Mouse (Mus musculus): Measurements from ENCODE around the gene Trip13. TPM values are rescaled to one million over a fixed set of nuclear protein-coding genes. Genes with fewer than 3 reads are reported as not detected.

Gene Trip13
- polyA plus RNA-seq (2012; rRNA removed) = 16.1 and 20.6 TPM in 2 replicates
- polyA plus RNA-seq (2014; fragmentation: Nextera tagmentation; extraction: Ambion mirVana) = 36.0 and 37.3 TPM in 2 replicates

- WGBS = under 1% methylated on average over 72 of the region's 82 CpGs
- H3K27ac ChIP-seq (replicated peaks; ENCODE audit: low read depth, low read length) = peak within 1 kb of the TSS; percentile 75
- peak within 1 kb of the TSS; percentile 68 for H3K4me3 ChIP-seq (replicated peaks; ENCODE audit: low read length)
- H3K9ac ChIP-seq (ENCODE audit: low read depth, low read length, severe bottlenecking) = peak within 1 kb of the TSS; percentile 63
- peak within 1 kb of the TSS; percentile 64 for H3K4me2 ChIP-seq (replicated peaks; ENCODE audit: low read depth, low read length, severe bottlenecking)
- ATAC-seq (ENCODE audit: low FRiP score, low read depth) = peak; percentile 98
- H3K9me3 ChIP-seq (ENCODE audit: control insufficient read depth, low read length) = no peaks in the 10 kb centered on the region
- H3K27me3 ChIP-seq (ENCODE audit: control insufficient read depth, insufficient read depth, low read length) = no peaks in the 10 kb centered on the region
- peaks cover 5% of the 10 kb centered on the region for H3K4me1 ChIP-seq (ENCODE audit: control insufficient read depth, insufficient read depth, low read length)
- no peak for TF ChIP-seq POLR2A (IDR thresholded peaks at IDR 0.05; ENCODE audit: borderline replicate concordance, extremely low read depth, insufficient read depth, insufficient read length)
- peaks cover 34% of the 10 kb centered on the region for H3K36me3 ChIP-seq (ENCODE audit: control insufficient read depth, insufficient read depth, low read length)
- peak; percentile 86 for DNase-seq (ENCODE audit: low spot score)
Measured at GRCm38 (mm10) chr13:73937321-73938176, at the start of gene Trip13, which contains the start of gene Brd9. Gene Trip13, minus strand, starts transcription at chr13:73937784. Gene Brd9, plus strand, starts transcription at chr13:73937811.

GRCm38 (mm10) chr13:73976935-73977334 is 39.4 kb upstream of the Trip13 start:
- 87% methylated on average over 5 of the region's 5 CpGs for WGBS
- H3K36me3 ChIP-seq (ENCODE audit: control insufficient read depth, insufficient read depth, low read length) = no peaks in the 10 kb centered on the region

GRCm38 (mm10) chr13:73974523-73974922 is 36.9 kb upstream of the Trip13 start:
- TF ChIP-seq POLR2A (IDR thresholded peaks at IDR 0.05; ENCODE audit: borderline replicate concordance, extremely low read depth, insufficient read depth, insufficient read length) = no peak
- Histone ChIP-seq H3K4me1 (ENCODE audit: control insufficient read depth, insufficient read depth, low read length) (no peaks in the 10 kb centered on the region), H3K4me3 (replicated peaks; ENCODE audit: low read length) (no peak overlapping the region), H3K9me3 (ENCODE audit: control insufficient read depth, low read length) (no peaks in the 10 kb centered on the region), H3K27ac (replicated peaks; ENCODE audit: low read depth, low read length) (no peak overlapping the region), H3K9ac (ENCODE audit: low read depth, low read length, severe bottlenecking) (no peak overlapping the region), H3K36me3 (ENCODE audit: control insufficient read depth, insufficient read depth, low read length) (no peaks in the 10 kb centered on the region), H3K27me3 (ENCODE audit: control insufficient read depth, insufficient read depth, low read length) (no peaks in the 10 kb centered on the region), H3K4me2 (replicated peaks; ENCODE audit: low read depth, low read length, severe bottlenecking) (no peak overlapping the region)
- ATAC-seq (ENCODE audit: low FRiP score, low read depth) (no peak), DNase-seq (ENCODE audit: low spot score) (no peak)
- WGBS = 83% methylated on average over 3 of the region's 3 CpGs

More at GRCm38 (mm10) chr13:73976935-73977334, 39.4 kb upstream of the Trip13 start:
- Histone ChIP-seq H3K27ac (replicated peaks; ENCODE audit: low read depth, low read length) (no peak overlapping the region), H3K4me1 (ENCODE audit: control insufficient read depth, insufficient read depth, low read length) (no peaks in the 10 kb centered on the region), H3K4me3 (replicated peaks; ENCODE audit: low read length) (no peak overlapping the region), H3K9me3 (ENCODE audit: control insufficient read depth, low read length) (no peaks in the 10 kb centered on the region), H3K4me2 (replicated peaks; ENCODE audit: low read depth, low read length, severe bottlenecking) (no peak overlapping the region), H3K27me3 (ENCODE audit: control insufficient read depth, insufficient read depth, low read length) (no peaks in the 10 kb centered on the region), H3K9ac (ENCODE audit: low read depth, low read length, severe bottlenecking) (no peak overlapping the region)
- no peak for ATAC-seq (ENCODE audit: low FRiP score, low read depth)
- DNase-seq (ENCODE audit: low spot score) = no peak
- TF ChIP-seq POLR2A (IDR thresholded peaks at IDR 0.05; ENCODE audit: borderline replicate concordance, extremely low read depth, insufficient read depth, insufficient read length) = no peak

- no peak overlapping the region for H3K4me2 ChIP-seq (replicated peaks; ENCODE audit: low read depth, low read length, severe bottlenecking)
- no peaks in the 10 kb centered on the region for H3K36me3 ChIP-seq (ENCODE audit: control insufficient read depth, insufficient read depth, low read length)
Measured at GRCm38 (mm10) chr13:73970545-73971448, 33.2 kb upstream of the Trip13 start.

GRCm38 (mm10) chr13:73963551-73963950 is 26.0 kb upstream of the Trip13 start, which contains the start of gene Zdhhc11:
Gene Zdhhc11, plus strand, starts transcription at chr13:73963851.
- no peak within 1 kb of the TSS for H3K4me2 ChIP-seq (replicated peaks; ENCODE audit: low read depth, low read length, severe bottlenecking)
- no peak within 1 kb of the TSS for H3K9ac ChIP-seq (ENCODE audit: low read depth, low read length, severe bottlenecking)
- peaks cover 36% of the 10 kb centered on the region for H3K36me3 ChIP-seq (ENCODE audit: control insufficient read depth, insufficient read depth, low read length)
- H3K4me1 ChIP-seq (ENCODE audit: control insufficient read depth, insufficient read depth, low read length) = no peaks in the 10 kb centered on the region
- no peak within 1 kb of the TSS for H3K27ac ChIP-seq (replicated peaks; ENCODE audit: low read depth, low read length)
- H3K27me3 ChIP-seq (ENCODE audit: control insufficient read depth, insufficient read depth, low read length) = no peaks in the 10 kb centered on the region
- 82% methylated on average over 5 of the region's 5 CpGs for WGBS
- DNase-seq (ENCODE audit: low spot score) = no peak
- no peak within 1 kb of the TSS for H3K4me3 ChIP-seq (replicated peaks; ENCODE audit: low read length)
- TF ChIP-seq POLR2A (IDR thresholded peaks at IDR 0.05; ENCODE audit: borderline replicate concordance, extremely low read depth, insufficient read depth, insufficient read length) = no peak
- H3K9me3 ChIP-seq (ENCODE audit: control insufficient read depth, low read length) = no peaks in the 10 kb centered on the region
- ATAC-seq (ENCODE audit: low FRiP score, low read depth) = no peak

More at GRCm38 (mm10) chr13:73970545-73971448, 33.2 kb upstream of the Trip13 start:
- Histone ChIP-seq H3K4me3 (replicated peaks; ENCODE audit: low read length) (no peak overlapping the region), H3K27ac (replicated peaks; ENCODE audit: low read depth, low read length) (no peak overlapping the region), H3K9me3 (ENCODE audit: control insufficient read depth, low read length) (no peaks in the 10 kb centered on the region), H3K9ac (ENCODE audit: low read depth, low read length, severe bottlenecking) (no peak overlapping the region), H3K27me3 (ENCODE audit: control insufficient read depth, insufficient read depth, low read length) (no peaks in the 10 kb centered on the region), H3K4me1 (ENCODE audit: control insufficient read depth, insufficient read depth, low read length) (no peaks in the 10 kb centered on the region)
- no peak for TF ChIP-seq POLR2A (IDR thresholded peaks at IDR 0.05; ENCODE audit: borderline replicate concordance, extremely low read depth, insufficient read depth, insufficient read length)
- ATAC-seq (ENCODE audit: low FRiP score, low read depth) = peak; percentile 75
- 33% methylated on average over 12 of the region's 12 CpGs for WGBS
- DNase-seq (ENCODE audit: low spot score) = peak; percentile 88

Data from limb, embryonic 14.5 days (tissue).